Mouse (Mus musculus): ENCODE measurements around the gene Kcnk3. TPM values are rescaled to one million over a fixed set of nuclear protein-coding genes. Genes with fewer than 3 reads are reported as not detected.

Gene Kcnk3
- polyA plus RNA-seq, 1 experiment = 85.5 TPM

DNA sequence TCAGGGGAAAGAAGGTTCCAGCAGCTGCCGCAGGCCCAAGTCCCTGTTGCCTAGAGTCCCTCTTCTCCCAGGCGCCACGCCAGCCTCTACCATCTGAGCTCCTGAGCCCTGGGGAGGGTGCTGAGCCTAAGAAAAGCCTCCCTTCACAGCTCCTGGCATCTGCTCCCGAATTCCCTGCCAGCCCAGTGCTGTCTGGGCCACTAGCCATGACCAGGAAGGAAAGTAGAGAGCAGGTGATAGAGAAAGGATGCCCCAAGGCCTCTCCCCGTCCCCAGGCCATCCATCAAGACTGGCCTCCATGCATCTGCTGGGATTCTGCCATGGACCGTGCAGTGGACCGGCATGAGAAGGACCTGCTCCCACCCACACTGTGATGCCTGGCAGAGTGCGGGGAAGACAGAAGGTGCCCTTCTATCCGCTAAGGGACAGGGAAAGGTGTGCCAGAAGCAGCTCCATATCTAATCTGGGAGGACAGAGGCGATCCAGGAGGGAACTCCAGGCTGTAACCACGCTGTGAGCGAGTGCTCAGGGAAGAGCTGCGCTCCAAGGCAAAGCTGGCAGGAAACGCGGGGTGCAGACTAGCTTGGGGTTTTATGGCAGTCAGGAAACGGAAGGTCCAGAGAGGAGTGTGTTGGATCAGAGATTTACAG is 18.6 kb downstream of the Kcnk3 start:
- H3K4me1 ChIP-seq (ENCODE audit: control insufficient read depth, insufficient read depth, low read length) = no peaks in the 10 kb centered on the region
- no peak for DNase-seq
- 70% methylated on average over 16 of the region's 16 CpGs for WGBS
- no peak overlapping the region for H3K4me3 ChIP-seq (replicated peaks; ENCODE audit: extremely low read depth, low read depth, low read length)
- TF ChIP-seq POLR2A (IDR thresholded peaks at IDR 0.05; ENCODE audit: borderline replicate concordance, extremely low read depth, low read depth, low read length) (no peak), CTCF (IDR thresholded peaks at IDR 0.05; ENCODE audit: insufficient read depth, low read length) (no peak)

DNA sequence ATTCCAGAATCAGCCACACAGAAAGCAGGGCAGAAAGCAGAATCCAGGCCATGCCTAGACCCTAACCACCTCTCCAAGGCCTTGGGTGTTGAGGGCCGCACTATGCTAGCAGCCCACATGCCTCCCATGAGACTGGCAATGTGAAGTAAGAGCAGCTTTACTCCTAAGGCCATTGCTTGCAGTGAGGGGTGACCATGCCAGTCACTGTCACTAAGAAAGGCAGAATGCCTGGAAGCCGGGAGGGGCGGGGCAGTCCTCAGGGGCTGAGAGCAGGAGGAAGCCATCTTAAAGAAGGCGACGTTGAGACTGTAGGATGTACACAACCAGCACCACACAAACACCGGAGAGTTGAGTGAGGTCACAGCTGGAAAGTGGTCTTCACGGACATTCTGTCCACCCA is 21.1 kb downstream of the Kcnk3 start:
- no peak for TF ChIP-seq CTCF (IDR thresholded peaks at IDR 0.05; ENCODE audit: insufficient read depth, low read length)
- no peak for TF ChIP-seq POLR2A (IDR thresholded peaks at IDR 0.05; ENCODE audit: borderline replicate concordance, extremely low read depth, low read depth, low read length)
- 79% methylated on average over 7 of the region's 7 CpGs for WGBS
- no peak for DNase-seq
- H3K4me3 ChIP-seq (replicated peaks; ENCODE audit: extremely low read depth, low read depth, low read length) = no peak overlapping the region
- H3K4me1 ChIP-seq (ENCODE audit: control insufficient read depth, insufficient read depth, low read length) = no peaks in the 10 kb centered on the region

GRCm38 (mm10) chr5:30609918-30610645 is 22.1 kb downstream of the Kcnk3 start:
- no peak for DNase-seq
- TF ChIP-seq POLR2A (IDR thresholded peaks at IDR 0.05; ENCODE audit: borderline replicate concordance, extremely low read depth, low read depth, low read length) (no peak), CTCF (IDR thresholded peaks at IDR 0.05; ENCODE audit: insufficient read depth, low read length) (no peak)
- 82% methylated on average over 8 of the region's 8 CpGs for WGBS
- Histone ChIP-seq H3K4me3 (replicated peaks; ENCODE audit: extremely low read depth, low read depth, low read length) (no peak overlapping the region), H3K4me1 (ENCODE audit: control insufficient read depth, insufficient read depth, low read length) (peaks cover under 1% of the 10 kb centered on the region; the same call in 1 of the 2 replicates)

DNA sequence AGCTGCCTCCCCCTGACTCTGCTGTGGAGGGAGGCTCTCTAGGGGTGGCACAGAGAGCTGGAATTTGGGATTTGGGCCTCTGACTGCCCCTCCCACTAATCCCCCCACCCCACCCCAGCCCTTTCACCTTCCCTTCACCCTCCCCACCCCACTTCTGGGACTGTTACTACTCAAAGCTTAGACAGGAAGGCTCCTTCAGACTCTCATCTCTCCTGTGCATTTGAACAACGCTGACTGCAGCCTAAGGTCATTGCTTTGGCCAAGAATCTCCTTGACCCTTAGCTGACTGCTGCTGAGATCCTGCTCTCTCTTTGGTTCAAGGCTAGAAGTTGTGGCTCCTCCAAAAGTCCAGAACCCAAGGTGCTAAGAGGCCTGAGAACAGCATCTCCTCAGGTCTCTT is 23.1 kb downstream of the Kcnk3 start:
- no peak for TF ChIP-seq CTCF (IDR thresholded peaks at IDR 0.05; ENCODE audit: insufficient read depth, low read length)
- no peak for TF ChIP-seq POLR2A (IDR thresholded peaks at IDR 0.05; ENCODE audit: borderline replicate concordance, extremely low read depth, low read depth, low read length)
- WGBS = 39% methylated on average over 1 of the region's 1 CpGs
- Histone ChIP-seq H3K4me1 (ENCODE audit: control insufficient read depth, insufficient read depth, low read length) (peaks cover 4% of the 10 kb centered on the region; the same call in 1 of the 2 replicates), H3K4me3 (replicated peaks; ENCODE audit: extremely low read depth, low read depth, low read length) (no peak overlapping the region)
- DNase-seq = no peak

DNA sequence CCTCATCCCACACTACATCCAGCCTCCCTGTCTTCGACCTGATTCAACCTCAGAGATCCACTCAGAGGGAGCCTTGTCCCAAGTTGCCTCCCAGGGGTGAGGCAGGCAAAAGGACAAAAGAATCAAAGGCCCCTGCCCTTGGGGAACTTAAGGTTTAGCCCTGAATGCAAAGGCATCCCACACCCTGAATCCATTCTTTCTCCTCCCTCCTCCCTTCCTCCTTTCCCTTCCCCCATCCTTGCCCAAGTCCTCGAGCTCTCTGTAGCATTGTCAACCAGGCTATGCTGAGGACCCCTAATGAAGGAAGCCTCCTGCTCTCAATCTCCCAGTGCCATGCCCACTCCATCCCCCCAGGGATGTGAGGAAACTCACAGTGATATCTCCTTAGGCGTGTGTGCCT is 23.7 kb downstream of the Kcnk3 start:
- no peak for DNase-seq
- 31% methylated on average over 3 of the region's 3 CpGs for WGBS
- no peak for TF ChIP-seq CTCF (IDR thresholded peaks at IDR 0.05; ENCODE audit: insufficient read depth, low read length)
- no peak for TF ChIP-seq POLR2A (IDR thresholded peaks at IDR 0.05; ENCODE audit: borderline replicate concordance, extremely low read depth, low read depth, low read length)
- no peak overlapping the region for H3K4me3 ChIP-seq (replicated peaks; ENCODE audit: extremely low read depth, low read depth, low read length)
- H3K4me1 ChIP-seq (ENCODE audit: control insufficient read depth, insufficient read depth, low read length) = peaks cover 4% of the 10 kb centered on the region; the same call in 1 of the 2 replicates

- peaks cover 4% of the 10 kb centered on the region; the same call in 1 of the 2 replicates for H3K4me1 ChIP-seq (ENCODE audit: control insufficient read depth, insufficient read depth, low read length)
- 86% methylated on average over 4 of the region's 4 CpGs for WGBS
- DNase-seq = no peak
- H3K4me3 ChIP-seq (replicated peaks; ENCODE audit: extremely low read depth, low read depth, low read length) = no peak overlapping the region
- TF ChIP-seq CTCF (IDR thresholded peaks at IDR 0.05; ENCODE audit: insufficient read depth, low read length) (no peak), POLR2A (IDR thresholded peaks at IDR 0.05; ENCODE audit: borderline replicate concordance, extremely low read depth, low read depth, low read length) (no peak)
Measured at GRCm38 (mm10) chr5:30612575-30612974, 24.6 kb downstream of the Kcnk3 start.

DNA sequence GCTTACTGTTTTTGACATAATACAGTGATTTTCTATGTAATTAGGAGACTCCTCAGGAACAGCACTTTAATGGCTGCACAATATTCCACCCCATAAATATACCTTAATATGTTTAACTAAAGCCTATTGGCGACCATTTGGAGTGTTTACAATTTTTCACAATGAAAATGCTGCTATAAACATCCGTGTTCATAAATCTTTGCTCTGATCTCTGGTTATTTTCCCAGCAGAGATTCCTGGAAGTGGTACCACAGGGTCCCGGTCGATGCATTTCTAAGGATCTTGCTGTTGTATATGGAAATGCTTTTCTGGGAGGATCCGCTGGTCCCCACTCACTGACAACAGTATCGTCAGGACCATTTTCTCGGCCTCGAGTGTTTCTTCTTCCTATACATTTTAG is 25.3 kb downstream of the Kcnk3 start:
- no peak overlapping the region for H3K4me3 ChIP-seq (replicated peaks; ENCODE audit: extremely low read depth, low read depth, low read length)
- peaks cover 8% of the 10 kb centered on the region; the same call in 1 of the 2 replicates for H3K4me1 ChIP-seq (ENCODE audit: control insufficient read depth, insufficient read depth, low read length)
- 58% methylated on average over 8 of the region's 8 CpGs for WGBS
- no peak for TF ChIP-seq CTCF (IDR thresholded peaks at IDR 0.05; ENCODE audit: insufficient read depth, low read length)
- no peak for TF ChIP-seq POLR2A (IDR thresholded peaks at IDR 0.05; ENCODE audit: borderline replicate concordance, extremely low read depth, low read depth, low read length)
- no peak for DNase-seq

DNA sequence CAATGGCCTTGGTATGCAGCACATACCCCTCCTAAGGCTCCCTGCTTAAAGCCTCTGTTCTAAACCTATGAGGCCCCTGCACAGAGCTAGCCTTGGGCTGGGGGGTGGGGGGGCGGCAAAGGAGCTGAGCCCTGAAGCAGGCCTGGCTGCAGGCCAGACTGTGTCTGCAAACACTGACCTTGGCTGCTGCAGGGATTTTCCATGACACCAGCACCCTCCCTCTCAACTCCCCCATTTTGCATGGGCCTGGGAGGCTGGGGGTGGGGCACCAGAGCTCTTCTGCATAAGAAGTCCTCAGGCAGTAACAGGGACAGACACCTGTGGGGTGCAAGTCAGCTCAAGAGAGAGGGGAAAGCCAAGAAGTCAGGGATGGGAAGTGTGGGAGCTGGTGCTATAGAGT is 26.3 kb downstream of the Kcnk3 start:
- peaks cover 8% of the 10 kb centered on the region; the same call in 1 of the 2 replicates for H3K4me1 ChIP-seq (ENCODE audit: control insufficient read depth, insufficient read depth, low read length)
- H3K4me3 ChIP-seq (replicated peaks; ENCODE audit: extremely low read depth, low read depth, low read length) = no peak overlapping the region
- no peak for DNase-seq
- WGBS = 12% methylated on average over 1 of the region's 1 CpGs
- TF ChIP-seq CTCF (IDR thresholded peaks at IDR 0.05; ENCODE audit: insufficient read depth, low read length) (no peak), POLR2A (IDR thresholded peaks at IDR 0.05; ENCODE audit: borderline replicate concordance, extremely low read depth, low read depth, low read length) (no peak)

GRCm38 (mm10) chr5:30615416-30615815 is 27.4 kb downstream of the Kcnk3 start:
- DNase-seq = no peak
- no peak overlapping the region for H3K4me3 ChIP-seq (replicated peaks; ENCODE audit: extremely low read depth, low read depth, low read length)
- WGBS = 23% methylated on average over 6 of the region's 6 CpGs

More at GRCm38 (mm10) chr5:30615416-30615815, 27.4 kb downstream of the Kcnk3 start:
- H3K4me1 ChIP-seq (ENCODE audit: control insufficient read depth, insufficient read depth, low read length) = peaks cover 8% of the 10 kb centered on the region; the same call in 1 of the 2 replicates
- TF ChIP-seq POLR2A (IDR thresholded peaks at IDR 0.05; ENCODE audit: borderline replicate concordance, extremely low read depth, low read depth, low read length) = no peak
- no peak for TF ChIP-seq CTCF (IDR thresholded peaks at IDR 0.05; ENCODE audit: insufficient read depth, low read length)

All from lung, adult 2 months (tissue).